Mouse (Mus musculus): ENCODE results near the gene Emx1.

- no peak for TF ChIP-seq CTCF (IDR thresholded peaks at IDR 0.05; ENCODE audit: insufficient read depth, low read length)
- no peak for TF ChIP-seq POLR2A (IDR thresholded peaks at IDR 0.05; ENCODE audit: borderline replicate concordance, extremely low read depth, low read depth, low read length)
Measured at GRCm38 (mm10) chr6:85191751-85192440, 4.7 kb downstream of the Emx1 start.
